Comparison of ENCODE assay signal across 29 mouse cellular contexts in genomic region chr1:59651201-59651819, GRCm38 (mm10). TPM values are rescaled to one million over a fixed set of nuclear protein-coding genes. Genes with fewer than 3 reads are reported as not detected.
DNase-seq lines count a peak whose midpoint lies in the region; ATAC-seq and TF ChIP-seq lines count a peak whose summit lies in the region.
"Had no signal": no experiment of that assay in that cellular context is flagged by ENCODE, and none has a peak within 500 bp of the region (broad histone marks: within the 10 kb centered on the region; RNA-seq: fewer than 3 reads in every experiment).

No protein-coding gene starts in this region.

- no peaks in the 10 kb centered on the region for H3K27me3 ChIP-seq in MEL (ENCODE audit: control insufficient read depth in 1 of 2, insufficient read depth in 2 of 2, low read length in 2 of 2)
- H3K27me3 ChIP-seq in forebrain, embryonic 10.5 days (ENCODE audit: poor library complexity, severe bottlenecking) = no peaks in the 10 kb centered on the region
- H3K27me3 ChIP-seq in forebrain, embryonic 16.5 days (replicated peaks; ENCODE audit: control insufficient read depth, insufficient read depth, low read length) = no peaks in the 10 kb centered on the region
- H3K27me3 ChIP-seq: embryonic facial prominence, embryonic 12.5 days; embryonic facial prominence, embryonic 15.5 days; forebrain, embryonic 12.5 days; forebrain, embryonic 15.5 days; heart, embryonic 13.5 days; Patski had no signal

- TF ChIP-seq EP300 in MEL (IDR thresholded peaks at IDR 0.05; ENCODE audit: low read depth in 1 of 2, low read length in 2 of 2) = no peak

- ATAC-seq in megakaryocyte progenitor cell, adult 5-6 weeks (replicated peaks; ENCODE audit: poor library complexity) = peak; percentile 81
- ATAC-seq in forebrain, embryonic 16.5 days = no peak
- ATAC-seq in frontal cortex, adult (ENCODE audit: low TSS enrichment) = no peak
- ATAC-seq: CD4-positive, CD25-positive, alpha-beta regulatory T cell, adult 4 months; forebrain, embryonic 15.5 days; hindbrain, postnatal 0 days; inflammation-experienced regulatory T-cells, adult 6 months; Patski had no signal

- H3K27ac ChIP-seq in layer of hippocampus, adult 2 months = no peak overlapping the region
- H3K27ac ChIP-seq in MEL (ENCODE audit: control insufficient read depth, low read depth, low read length) = no peak overlapping the region
- no peak overlapping the region for H3K27ac ChIP-seq in forebrain, embryonic 10.5 days
- no peak overlapping the region for H3K27ac ChIP-seq in forebrain, embryonic 16.5 days (ENCODE audit: low read length)
- H3K27ac ChIP-seq: embryonic facial prominence, embryonic 12.5 days; embryonic facial prominence, embryonic 15.5 days; forebrain, embryonic 12.5 days; forebrain, embryonic 15.5 days; gastrocnemius, adult 2 months; heart, embryonic 13.5 days; hindbrain, embryonic 14.5 days; hindbrain, postnatal 0 days had no signal

- TF ChIP-seq POLR2A in MEL (IDR thresholded peaks at IDR 0.05; ENCODE audit: control insufficient read depth in 1 of 2, insufficient read depth in 1 of 2, low read depth in 1 of 2, low read length in 2 of 2, poor library complexity in 1 of 2) = no peak

- peaks cover 11 to 19% of the 10 kb centered on the region in 2 experiments for H3K4me1 ChIP-seq in MEL (ENCODE audit: control insufficient read depth in 1 of 2, insufficient read depth in 2 of 2, low read length in 2 of 2)
- no peaks in the 10 kb centered on the region for H3K4me1 ChIP-seq in forebrain, embryonic 10.5 days
- H3K4me1 ChIP-seq in forebrain, embryonic 16.5 days (replicated peaks; ENCODE audit: control insufficient read depth, insufficient read depth, low read length) = no peaks in the 10 kb centered on the region
- H3K4me1 ChIP-seq: embryonic facial prominence, embryonic 12.5 days; embryonic facial prominence, embryonic 15.5 days; forebrain, embryonic 12.5 days; forebrain, embryonic 15.5 days; heart, embryonic 13.5 days had no signal

- H3K9me3 ChIP-seq in MEL (replicated peaks; ENCODE audit: insufficient read depth, low read length) = no peaks in the 10 kb centered on the region
- no peaks in the 10 kb centered on the region for H3K9me3 ChIP-seq in forebrain, embryonic 10.5 days
- no peaks in the 10 kb centered on the region for H3K9me3 ChIP-seq in forebrain, embryonic 16.5 days (ENCODE audit: control insufficient read depth, low read length)
- H3K9me3 ChIP-seq: embryonic facial prominence, embryonic 12.5 days; embryonic facial prominence, embryonic 15.5 days; forebrain, embryonic 12.5 days; forebrain, embryonic 15.5 days; heart, embryonic 13.5 days had no signal

- H3K4me2 ChIP-seq in forebrain, embryonic 16.5 days (ENCODE audit: low read length) = no peak overlapping the region
- H3K4me2 ChIP-seq: embryonic facial prominence, embryonic 12.5 days; embryonic facial prominence, embryonic 15.5 days; forebrain, embryonic 12.5 days; forebrain, embryonic 15.5 days; heart, embryonic 13.5 days; hindbrain, embryonic 14.5 days had no signal

- H3K9ac ChIP-seq in MEL (ENCODE audit: control insufficient read depth, low read depth, low read length, poor library complexity, severe bottlenecking) = no peak overlapping the region
- no peak overlapping the region for H3K9ac ChIP-seq in forebrain, embryonic 16.5 days (replicated peaks; ENCODE audit: low read depth, low read length)
- H3K9ac ChIP-seq: embryonic facial prominence, embryonic 12.5 days; embryonic facial prominence, embryonic 15.5 days; forebrain, embryonic 12.5 days; forebrain, embryonic 15.5 days; heart, embryonic 13.5 days; hindbrain, embryonic 14.5 days had no signal

- no peaks in the 10 kb centered on the region; the same call in 1 of the 2 replicates for H3K79me2 ChIP-seq in MEL (ENCODE audit: control insufficient read depth, insufficient read depth, low read length, poor library complexity)

- WGBS in forebrain, embryonic 10.5 days = 93% methylated on average over 3 of the region's 3 CpGs
- 90% methylated on average over 3 of the region's 3 CpGs for WGBS in forebrain, embryonic 16.5 days

- H3K36me3 ChIP-seq in MEL (ENCODE audit: control insufficient read depth in 1 of 2, insufficient read depth in 2 of 2, low read length in 2 of 2) = peaks cover 19 to 32% of the 10 kb centered on the region in 2 experiments
- peaks cover 82% of the 10 kb centered on the region for H3K36me3 ChIP-seq in forebrain, embryonic 10.5 days (replicated peaks)
- peaks cover 13% of the 10 kb centered on the region for H3K36me3 ChIP-seq in forebrain, embryonic 16.5 days (ENCODE audit: control insufficient read depth, insufficient read depth)

- no peak overlapping the region for H3K4me3 ChIP-seq in layer of hippocampus, adult 2 months
- no peak overlapping the region for H3K4me3 ChIP-seq in MEL (ENCODE audit: control insufficient read depth in 1 of 2, insufficient read depth in 1 of 2, low read depth in 2 of 2, low read length in 2 of 2)
- no peak overlapping the region for H3K4me3 ChIP-seq in forebrain, embryonic 10.5 days
- H3K4me3 ChIP-seq in forebrain, embryonic 16.5 days (replicated peaks; ENCODE audit: low read length) = no peak overlapping the region
- H3K4me3 ChIP-seq: embryonic facial prominence, embryonic 12.5 days; embryonic facial prominence, embryonic 15.5 days; forebrain, embryonic 12.5 days; forebrain, embryonic 15.5 days; gastrocnemius, adult 2 months; heart, embryonic 13.5 days had no signal

- no peak for TF ChIP-seq RAD21 in MEL (IDR thresholded peaks at IDR 0.05; ENCODE audit: low read depth, low read length)

- TF ChIP-seq CTCF in layer of hippocampus, adult 2 months (conservative IDR thresholded peaks at IDR 0.05) = peak; percentile 37
- no peak for TF ChIP-seq CTCF in MEL (IDR thresholded peaks at IDR 0.05 in 2 of 3, conservative IDR thresholded peaks at IDR 0.05 in 1 of 3; ENCODE audit: control insufficient read depth in 1 of 3, insufficient read depth in 1 of 3, low read depth in 2 of 3, low read length in 3 of 3, poor library complexity in 1 of 3, severe bottlenecking in 1 of 3)

- DNase-seq in layer of hippocampus, adult 2 months (ENCODE audit: low spot score in 2 of 2) = no peak
- no peak for DNase-seq in layer of hippocampus, postnatal 36 days
- peak; percentile 39 for DNase-seq in ES-CJ7 (ENCODE audit: low read depth, low spot score)
- no peak for DNase-seq in MEL (ENCODE audit: low read depth, low spot score)
- no peak for DNase-seq in forebrain, embryonic 10.5 days (ENCODE audit: extremely low spot score, low spot score)
- DNase-seq: adrenal gland, adult 2 months; adrenal gland, postnatal 14 days; cerebellum, adult 11 months; cerebellum, adult 2 months; cerebellum, postnatal 10 days; cerebellum, postnatal 36 days; gastrocnemius, adult 2 months; gastrocnemius, postnatal 14 days; heart, adult 18-20 months; heart, postnatal 14 days; heart, postnatal 4 days had no signal

TF ChIP-seq in MEL, 35 proteins besides CTCF, POLR2A, EP300 and RAD21:
- TF ChIP-seq MYC (IDR thresholded peaks at IDR 0.05; ENCODE audit: low read depth, low read length) (no peak), MAFK (IDR thresholded peaks at IDR 0.05; ENCODE audit: borderline replicate concordance, low read depth, low read length) (peak; percentile 51; the same call in 1 of the 2 replicates), TCF12 (IDR thresholded peaks at IDR 0.05; ENCODE audit: low read depth, low read length) (peak; percentile 23; the same call in 1 of the 2 replicates)

RNA-seq across cellular contexts. Expression of gene Sumo1, which starts 19.3 kb away (rescaled TPM):
- total RNA-seq in layer of hippocampus, adult 2 months (2021) = 100 to 1,000 TPM; 117 to 120 TPM
- 100 to 1,000 TPM; 120 to 126 TPM for total RNA-seq in layer of hippocampus, postnatal 36 days (2021)
- total RNA-seq in MEL (2012; rRNA removed) = 129 and 143 TPM in 2 replicates
- 100 to 1,000 TPM in 1 of 2 experiments, not detected in 1; 131 TPM for polyA plus RNA-seq in MEL (2012; ENCODE audit: insufficient read depth in 1 of 2, insufficient read length in 2 of 2, low read depth in 1 of 2, low replicate concordance in 2 of 2, missing spikeins in 1 of 2)
- 253 and 264 TPM in 2 replicates for total RNA-seq in megakaryocyte progenitor cell, adult 5-6 weeks (2015)
- 142 and 171 TPM in 2 replicates for total RNA-seq in megakaryocyte progenitor cell, adult 5-6 weeks (2017)
- polyA plus RNA-seq in forebrain, embryonic 10.5 days (2016; fragmentation: Nextera tagmentation; extraction: Ambion mirVana) = 560 and 574 TPM in 2 replicates
- polyA plus RNA-seq in forebrain, embryonic 16.5 days (2015; fragmentation: Nextera tagmentation; extraction: Ambion mirVana) = 406 and 423 TPM in 2 replicates

RNA-seq across cellular contexts. Expression of gene Nop58, which starts 33.5 kb away (rescaled TPM):
- total RNA-seq in layer of hippocampus, adult 2 months (2021) = 10 to 100 TPM; 65.7 to 69.7 TPM
- 10 to 100 TPM; 52.7 to 58.8 TPM for total RNA-seq in layer of hippocampus, postnatal 36 days (2021)
- 513 and 590 TPM in 2 replicates for total RNA-seq in MEL (2012; rRNA removed)
- polyA plus RNA-seq in MEL (2012; ENCODE audit: insufficient read depth in 1 of 2, insufficient read length in 2 of 2, low read depth in 1 of 2, low replicate concordance in 2 of 2, missing spikeins in 1 of 2) = 1,000 to 10,000 TPM in 1 of 2 experiments, 100 to 1,000 TPM in 1; 474 to 1,828 TPM
- 199 and 204 TPM in 2 replicates for total RNA-seq in megakaryocyte progenitor cell, adult 5-6 weeks (2015)
- 1,181 and 1,773 TPM in 2 replicates for total RNA-seq in megakaryocyte progenitor cell, adult 5-6 weeks (2017)
- polyA plus RNA-seq in forebrain, embryonic 10.5 days (2016; fragmentation: Nextera tagmentation; extraction: Ambion mirVana) = 355 and 367 TPM in 2 replicates
- polyA plus RNA-seq in forebrain, embryonic 16.5 days (2015; fragmentation: Nextera tagmentation; extraction: Ambion mirVana) = 172 and 181 TPM in 2 replicates
